Mouse (Mus musculus) gastrocnemius, postnatal 25 days (tissue): ENCODE data around the gene Lekr1. TPM values are rescaled to one million over a fixed set of nuclear protein-coding genes. Genes with fewer than 3 reads are reported as not detected.

ENCODE experiments used
- microRNA-seq, 2 experiments: library from miRNA; unstranded; fragments of <30 nt; microRNA quantifications; one replicate each; pipeline ENCODE4 v1.2.0; 2021; ENCODE audit warnings: borderline replicate concordance in 2 of 2
- total RNA-seq, 2 experiments: library from RNA; stranded (reverse); gene quantifications; 1 replicate in 1 of 2; 2 replicates in 1 of 2; pipeline ENCODE4 v1.2.3; 2021

Lekr1 gene
- total RNA-seq, 2 experiments from 2014 or later: 0.64 to 0.80 TPM

Small RNA genes lying within 50 kb of the gene (microRNA-seq; reads per million reads assigned to microRNA genes)
- gene Mir8120: 0 reads per million in 2 experiments

Other genes starting within 250 kb of the Lekr1 start
- gene Tiparp, start 137.8 kb upstream of the Lekr1 start, total RNA-seq: 1 to 10 TPM; 8.4 to 9.7 TPM